Mouse (Mus musculus): ENCODE data around the gene Spata18. TPM values are rescaled to one million over a fixed set of nuclear protein-coding genes. Genes with fewer than 3 reads are reported as not detected.

The Spata18 gene
- polyA plus RNA-seq, 1 experiment from 2014 or later = 0.24 TPM

- H3K4me2 ChIP-seq (ENCODE audit: low read length) = no peak overlapping the region
- 50% methylated on average over 15 of the region's 15 CpGs for WGBS
- DNase-seq (ENCODE audit: low spot score) = no peak
Observed at GRCm38 (mm10) chr5:73691723-73692520, 40.7 kb downstream of the Spata18 start.

GRCm38 (mm10) chr5:73693778-73694177, 42.6 kb downstream of the Spata18 start:
- no peak for ATAC-seq (replicated peaks; ENCODE audit: low FRiP score, low read depth)
- Histone ChIP-seq H3K4me2 (ENCODE audit: low read length) (no peak overlapping the region), H3K27ac (no peak overlapping the region), H3K4me3 (replicated peaks; ENCODE audit: low read depth, low read length) (no peak overlapping the region), H3K4me1 (replicated peaks; ENCODE audit: insufficient read depth, low read length) (no peaks in the 10 kb centered on the region), H3K9me3 (replicated peaks; ENCODE audit: low read length) (no peaks in the 10 kb centered on the region), H3K36me3 (ENCODE audit: insufficient read depth, low read length) (no peaks in the 10 kb centered on the region), H3K9ac (ENCODE audit: low read depth, low read length) (no peak overlapping the region), H3K27me3 (ENCODE audit: insufficient read depth, low read length) (no peaks in the 10 kb centered on the region)
- no peak for DNase-seq (ENCODE audit: low spot score)
- 89% methylated on average over 1 of the region's 1 CpGs for WGBS
- no peak for TF ChIP-seq CTCF (IDR thresholded peaks at IDR 0.05; ENCODE audit: low read depth)

More at GRCm38 (mm10) chr5:73691723-73692520, 40.7 kb downstream of the Spata18 start:
- TF ChIP-seq CTCF (IDR thresholded peaks at IDR 0.05; ENCODE audit: low read depth) = no peak
- H3K9ac ChIP-seq (ENCODE audit: low read depth, low read length) = no peak overlapping the region
- no peaks in the 10 kb centered on the region for H3K27me3 ChIP-seq (ENCODE audit: insufficient read depth, low read length)
- ATAC-seq (replicated peaks; ENCODE audit: low FRiP score, low read depth) = no peak
- no peaks in the 10 kb centered on the region for H3K4me1 ChIP-seq (replicated peaks; ENCODE audit: insufficient read depth, low read length)
- no peak overlapping the region for H3K4me3 ChIP-seq (replicated peaks; ENCODE audit: low read depth, low read length)
- no peak overlapping the region for H3K27ac ChIP-seq
- H3K9me3 ChIP-seq (replicated peaks; ENCODE audit: low read length) = no peaks in the 10 kb centered on the region
- no peaks in the 10 kb centered on the region for H3K36me3 ChIP-seq (ENCODE audit: insufficient read depth, low read length)

- Histone ChIP-seq H3K4me1 (replicated peaks; ENCODE audit: insufficient read depth, low read length) (no peaks in the 10 kb centered on the region), H3K36me3 (ENCODE audit: insufficient read depth, low read length) (no peaks in the 10 kb centered on the region), H3K27ac (no peak overlapping the region), H3K9ac (ENCODE audit: low read depth, low read length) (no peak overlapping the region), H3K9me3 (replicated peaks; ENCODE audit: low read length) (no peaks in the 10 kb centered on the region), H3K4me3 (replicated peaks; ENCODE audit: low read depth, low read length) (no peak overlapping the region), H3K27me3 (ENCODE audit: insufficient read depth, low read length) (no peaks in the 10 kb centered on the region), H3K4me2 (ENCODE audit: low read length) (no peak overlapping the region)
- ATAC-seq (replicated peaks; ENCODE audit: low FRiP score, low read depth) (no peak), DNase-seq (ENCODE audit: low spot score) (no peak)
- no peak for TF ChIP-seq CTCF (IDR thresholded peaks at IDR 0.05; ENCODE audit: low read depth)
- 74% methylated on average over 4 of the region's 4 CpGs for WGBS
Observed at GRCm38 (mm10) chr5:73694254-73695015, 43.3 kb downstream of the Spata18 start.

GRCm38 (mm10) chr5:73697700-73698099, 46.5 kb downstream of the Spata18 start:
- Histone ChIP-seq H3K27me3 (ENCODE audit: insufficient read depth, low read length) (no peaks in the 10 kb centered on the region), H3K9ac (ENCODE audit: low read depth, low read length) (no peak overlapping the region), H3K4me2 (ENCODE audit: low read length) (no peak overlapping the region), H3K4me3 (replicated peaks; ENCODE audit: low read depth, low read length) (no peak overlapping the region), H3K9me3 (replicated peaks; ENCODE audit: low read length) (no peaks in the 10 kb centered on the region), H3K27ac (no peak overlapping the region), H3K36me3 (ENCODE audit: insufficient read depth, low read length) (no peaks in the 10 kb centered on the region), H3K4me1 (replicated peaks; ENCODE audit: insufficient read depth, low read length) (0 out of 2 replicates have a peak, but pooled peaks cover 5% of the 10 kb centered on the region)
- WGBS = 26% methylated on average over 4 of the region's 4 CpGs
- DNase-seq (ENCODE audit: low spot score) = no peak
- no peak for TF ChIP-seq CTCF (IDR thresholded peaks at IDR 0.05; ENCODE audit: low read depth)
- no peak for ATAC-seq (replicated peaks; ENCODE audit: low FRiP score, low read depth)

GRCm38 (mm10) chr5:73701063-73701890, 50.1 kb downstream of the Spata18 start:
- H3K4me2 ChIP-seq (ENCODE audit: low read length) = no peak overlapping the region
- no peak overlapping the region for H3K9ac ChIP-seq (ENCODE audit: low read depth, low read length)
- H3K36me3 ChIP-seq (ENCODE audit: insufficient read depth, low read length) = no peaks in the 10 kb centered on the region
- 0 out of 2 replicates have a peak, but pooled peaks cover 5% of the 10 kb centered on the region for H3K4me1 ChIP-seq (replicated peaks; ENCODE audit: insufficient read depth, low read length)
- H3K27ac ChIP-seq = peak overlapping the region; percentile 31; the same call in 1 of the 2 replicates
- no peak overlapping the region for H3K4me3 ChIP-seq (replicated peaks; ENCODE audit: low read depth, low read length)
- WGBS = 41% methylated on average over 17 of the region's 17 CpGs
- no peaks in the 10 kb centered on the region for H3K9me3 ChIP-seq (replicated peaks; ENCODE audit: low read length)
- no peaks in the 10 kb centered on the region for H3K27me3 ChIP-seq (ENCODE audit: insufficient read depth, low read length)
- no peak for DNase-seq (ENCODE audit: low spot score)
- TF ChIP-seq CTCF (IDR thresholded peaks at IDR 0.05; ENCODE audit: low read depth) = no peak
- ATAC-seq (replicated peaks; ENCODE audit: low FRiP score, low read depth) = no peak

Data from kidney, postnatal 0 days (tissue).